Mouse (Mus musculus): ENCODE data around the gene Gm5244. TPM values are rescaled to one million over a fixed set of nuclear protein-coding genes. Genes with fewer than 3 reads are reported as not detected.

Gene Gm5244
- polyA plus RNA-seq, 1 experiment from 2014 or later, result not detected

DNA sequence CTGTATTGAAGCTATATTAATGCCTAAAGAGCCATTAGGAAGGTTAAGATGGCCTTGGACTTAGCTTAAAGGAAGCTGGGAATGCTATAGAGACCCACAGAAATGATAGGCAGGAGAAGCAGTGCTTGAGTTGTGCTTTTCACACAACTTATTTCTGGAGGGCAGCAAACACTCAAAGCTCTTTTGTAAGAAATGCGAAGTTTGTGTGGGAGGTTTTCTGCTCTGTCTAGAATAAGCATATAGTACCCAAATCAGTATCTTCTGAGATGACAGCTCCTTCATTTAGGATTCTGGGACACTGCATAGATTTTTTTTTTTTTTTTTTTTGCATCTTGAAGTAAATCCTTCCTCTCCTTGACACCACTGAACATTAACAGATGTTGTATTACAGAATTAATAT lies 8.0 kb upstream of the Gm5244 start:
- Histone ChIP-seq H3K27ac (replicated peaks) (no peak overlapping the region), H3K4me1 (replicated peaks; ENCODE audit: control insufficient read depth, insufficient read depth) (no peaks in the 10 kb centered on the region), H3K27me3 (ENCODE audit: control insufficient read depth, insufficient read depth, low read length) (no peaks in the 10 kb centered on the region), H3K9me3 (ENCODE audit: control insufficient read depth, low read length) (no peaks in the 10 kb centered on the region), H3K9ac (ENCODE audit: low read length) (no peak overlapping the region), H3K4me3 (ENCODE audit: low read depth, low read length) (no peak overlapping the region), H3K4me2 (replicated peaks; ENCODE audit: low read depth) (no peak overlapping the region), H3K36me3 (ENCODE audit: control insufficient read depth, insufficient read depth, low read length) (no peaks in the 10 kb centered on the region)
- TF ChIP-seq EP300 (optimal IDR thresholded peaks at IDR 0.05) (no peak), CTCF (IDR thresholded peaks at IDR 0.05; ENCODE audit: low read depth) (no peak)
- DNase-seq (ENCODE audit: low spot score), result no peak
- WGBS, result 85% methylated on average over 1 of the region's 1 CpGs
- ATAC-seq (ENCODE audit: low FRiP score, low TSS enrichment), result no peak

DNA sequence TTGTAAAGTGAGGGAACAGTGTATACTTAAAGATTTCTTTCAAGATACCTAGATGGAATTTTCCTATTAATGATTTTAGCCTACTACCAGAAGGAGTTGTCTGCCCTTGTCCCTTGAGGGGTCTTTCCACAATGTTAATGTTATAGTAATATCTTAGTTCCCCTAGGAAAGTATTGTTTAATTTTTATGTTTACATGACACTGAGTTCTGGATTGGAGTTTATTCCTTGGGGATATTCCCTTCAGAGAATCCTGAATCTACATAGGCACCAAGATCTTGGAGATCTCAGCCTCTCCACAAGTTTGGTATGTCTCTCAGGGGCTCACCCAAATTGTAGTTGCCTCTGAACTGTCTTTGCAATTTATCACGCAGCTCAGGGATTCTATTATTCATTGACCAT lies 10.5 kb downstream of the Gm5244 start, which contains the start of gene Olfr1444:
Gene Olfr1444 (plus strand): TSS at position 301 of the 400 bp plus-strand sequence.
- Histone ChIP-seq H3K27ac (replicated peaks) (no peak within 1 kb of the TSS), H3K36me3 (ENCODE audit: control insufficient read depth, insufficient read depth, low read length) (no peaks in the 10 kb centered on the region), H3K9ac (ENCODE audit: low read length) (no peak within 1 kb of the TSS), H3K27me3 (ENCODE audit: control insufficient read depth, insufficient read depth, low read length) (no peaks in the 10 kb centered on the region), H3K4me2 (replicated peaks; ENCODE audit: low read depth) (no peak within 1 kb of the TSS), H3K4me1 (replicated peaks; ENCODE audit: control insufficient read depth, insufficient read depth) (no peaks in the 10 kb centered on the region), H3K9me3 (ENCODE audit: control insufficient read depth, low read length) (no peaks in the 10 kb centered on the region), H3K4me3 (ENCODE audit: low read depth, low read length) (no peak within 1 kb of the TSS)
- no peak for ATAC-seq (ENCODE audit: low FRiP score, low TSS enrichment)
- TF ChIP-seq EP300 (optimal IDR thresholded peaks at IDR 0.05) (no peak), CTCF (IDR thresholded peaks at IDR 0.05; ENCODE audit: low read depth) (no peak)
- WGBS, result 50% methylated on average over 1 of the region's 1 CpGs
- DNase-seq (ENCODE audit: low spot score), result no peak

DNA sequence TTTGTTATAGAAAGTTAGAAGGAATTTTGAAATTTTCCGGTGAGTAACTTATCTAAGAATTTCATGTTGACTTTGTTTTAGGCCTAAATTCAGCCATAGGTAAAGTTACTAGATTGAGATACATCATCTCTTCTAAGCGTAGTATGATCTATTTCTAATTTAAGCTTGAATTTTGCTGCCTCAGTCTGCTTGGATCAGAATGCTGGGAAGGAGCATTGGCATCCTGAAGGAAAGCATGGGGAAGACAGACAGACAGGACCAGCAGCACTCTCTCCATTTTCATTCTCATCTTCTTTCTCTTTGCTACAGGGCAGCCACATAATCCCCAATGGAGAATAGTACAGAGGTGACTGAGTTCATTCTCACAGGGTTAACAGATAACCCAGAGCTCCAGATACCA lies 37.1 kb downstream of the Gm5244 start, which contains the start of gene Olfr1445:
Gene Olfr1445 (plus strand): TSS at position 301 of the 400 bp plus-strand sequence.
- no peaks in the 10 kb centered on the region for H3K9me3 ChIP-seq (ENCODE audit: control insufficient read depth, low read length)
- no peak for ATAC-seq (ENCODE audit: low FRiP score, low TSS enrichment)
- no peak within 1 kb of the TSS for H3K4me3 ChIP-seq (ENCODE audit: low read depth, low read length)
- no peak within 1 kb of the TSS for H3K27ac ChIP-seq (replicated peaks)
- WGBS, result 84% methylated on average over 2 of the region's 2 CpGs
- H3K4me1 ChIP-seq (replicated peaks; ENCODE audit: control insufficient read depth, insufficient read depth), result no peaks in the 10 kb centered on the region
- no peak within 1 kb of the TSS for H3K9ac ChIP-seq (ENCODE audit: low read length)
- no peak for TF ChIP-seq CTCF (IDR thresholded peaks at IDR 0.05; ENCODE audit: low read depth)
- no peak for TF ChIP-seq EP300 (optimal IDR thresholded peaks at IDR 0.05)
- H3K36me3 ChIP-seq (ENCODE audit: control insufficient read depth, insufficient read depth, low read length), result no peaks in the 10 kb centered on the region
- no peaks in the 10 kb centered on the region for H3K27me3 ChIP-seq (ENCODE audit: control insufficient read depth, insufficient read depth, low read length)
- DNase-seq (ENCODE audit: low spot score), result no peak
- H3K4me2 ChIP-seq (replicated peaks; ENCODE audit: low read depth), result no peak within 1 kb of the TSS

DNA sequence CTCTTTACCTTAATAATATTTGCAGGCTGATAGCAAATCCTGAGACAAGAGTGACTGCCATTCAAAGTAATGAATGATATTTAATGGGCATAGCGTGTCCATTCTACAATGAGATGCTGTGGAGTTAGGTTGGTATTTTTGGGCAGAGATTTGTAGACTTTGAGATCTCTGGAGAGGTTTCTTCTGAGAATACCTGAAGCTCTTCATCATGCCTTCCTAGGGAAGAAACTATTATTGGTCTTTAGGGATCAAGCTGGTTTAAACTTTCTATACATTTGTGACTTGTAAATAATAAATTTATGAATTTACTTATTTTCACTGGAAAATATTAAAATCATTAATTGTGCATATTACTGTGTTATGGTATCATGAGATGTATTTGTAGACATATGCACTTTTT lies 46.9 kb downstream of the Gm5244 start, which contains the start of gene Olfr1446:
Gene Olfr1446 (minus strand): TSS at position 101 of the 400 bp plus-strand sequence.
- DNase-seq (ENCODE audit: low spot score), result no peak
- no peaks in the 10 kb centered on the region for H3K36me3 ChIP-seq (ENCODE audit: control insufficient read depth, insufficient read depth, low read length)
- no peak within 1 kb of the TSS for H3K4me3 ChIP-seq (ENCODE audit: low read depth, low read length)
- ATAC-seq (ENCODE audit: low FRiP score, low TSS enrichment), result no peak
- no peak within 1 kb of the TSS for H3K9ac ChIP-seq (ENCODE audit: low read length)
- 66% methylated on average over 1 of the region's 1 CpGs for WGBS
- H3K4me1 ChIP-seq (replicated peaks; ENCODE audit: control insufficient read depth, insufficient read depth), result no peaks in the 10 kb centered on the region
- no peak within 1 kb of the TSS for H3K4me2 ChIP-seq (replicated peaks; ENCODE audit: low read depth)
- TF ChIP-seq EP300 (optimal IDR thresholded peaks at IDR 0.05) (no peak), CTCF (IDR thresholded peaks at IDR 0.05; ENCODE audit: low read depth) (no peak)
- no peaks in the 10 kb centered on the region for H3K27me3 ChIP-seq (ENCODE audit: control insufficient read depth, insufficient read depth, low read length)
- H3K27ac ChIP-seq (replicated peaks), result no peak within 1 kb of the TSS
- no peaks in the 10 kb centered on the region for H3K9me3 ChIP-seq (ENCODE audit: control insufficient read depth, low read length)

Other genes starting within 250 kb of the Gm5244 start
- gene Gm4952, start 246.7 kb upstream of the Gm5244 start, polyA plus RNA-seq (2015; fragmentation: Nextera tagmentation; extraction: Ambion mirVana), result 1.2 and 1.5 TPM in 2 replicates
- gene Glyat, start 213.4 kb upstream of the Gm5244 start, polyA plus RNA-seq (2015; fragmentation: Nextera tagmentation; extraction: Ambion mirVana), result 0.04 TPM in 1 of 2 replicates, not detected in the other
- not detected in 2 replicates for gene Olfr1442, start 176.2 kb upstream of the Gm5244 start, polyA plus RNA-seq (2015; fragmentation: Nextera tagmentation; extraction: Ambion mirVana)
- gene Olfr1443, start 168.6 kb upstream of the Gm5244 start, polyA plus RNA-seq (2015; fragmentation: Nextera tagmentation; extraction: Ambion mirVana), result not detected in 2 replicates
- gene Keg1, start 150.9 kb upstream of the Gm5244 start, polyA plus RNA-seq (2015; fragmentation: Nextera tagmentation; extraction: Ambion mirVana), result not detected in 2 replicates
- gene Cntf, start 81.0 kb upstream of the Gm5244 start, polyA plus RNA-seq (2015; fragmentation: Nextera tagmentation; extraction: Ambion mirVana), result 0.55 and 0.61 TPM in 2 replicates
- 8.6 and 8.9 TPM in 2 replicates for gene Zfp91, start 50.6 kb upstream of the Gm5244 start, polyA plus RNA-seq (2015; fragmentation: Nextera tagmentation; extraction: Ambion mirVana)
- 1.5 and 1.7 TPM in 2 replicates for gene Lpxn, start 50.5 kb upstream of the Gm5244 start, polyA plus RNA-seq (2015; fragmentation: Nextera tagmentation; extraction: Ambion mirVana)
- gene Olfr1444, start 10.6 kb downstream of the Gm5244 start, polyA plus RNA-seq (2015; fragmentation: Nextera tagmentation; extraction: Ambion mirVana), result not detected in 2 replicates
- gene Olfr1445, start 37.2 kb downstream of the Gm5244 start, polyA plus RNA-seq (2015; fragmentation: Nextera tagmentation; extraction: Ambion mirVana), result not detected in 2 replicates
- not detected in 2 replicates for gene Olfr1446, start 46.8 kb downstream of the Gm5244 start, polyA plus RNA-seq (2015; fragmentation: Nextera tagmentation; extraction: Ambion mirVana)
- gene Olfr1447, start 57.1 kb downstream of the Gm5244 start, polyA plus RNA-seq (2015; fragmentation: Nextera tagmentation; extraction: Ambion mirVana), result not detected in 2 replicates
- not detected in 2 replicates for gene Olfr1448, start 77.7 kb downstream of the Gm5244 start, polyA plus RNA-seq (2015; fragmentation: Nextera tagmentation; extraction: Ambion mirVana)
- gene Olfr1449, start 84.2 kb downstream of the Gm5244 start, polyA plus RNA-seq (2015; fragmentation: Nextera tagmentation; extraction: Ambion mirVana), result not detected in 2 replicates
- not detected in 2 replicates for gene Olfr1450, start 103.6 kb downstream of the Gm5244 start, polyA plus RNA-seq (2015; fragmentation: Nextera tagmentation; extraction: Ambion mirVana)
- not detected in 2 replicates for gene Olfr1451, start 148.3 kb downstream of the Gm5244 start, polyA plus RNA-seq (2015; fragmentation: Nextera tagmentation; extraction: Ambion mirVana)
- not detected in 2 replicates for gene Olfr1453, start 181.6 kb downstream of the Gm5244 start, polyA plus RNA-seq (2015; fragmentation: Nextera tagmentation; extraction: Ambion mirVana)
- gene Olfr1454, start 213.9 kb downstream of the Gm5244 start, polyA plus RNA-seq (2015; fragmentation: Nextera tagmentation; extraction: Ambion mirVana), result not detected in 2 replicates

Data from stomach, postnatal 0 days (tissue).